Mouse (Mus musculus) heart, adult 18-20 months (tissue): ENCODE measurements around the gene Bckdk. TPM values are rescaled to one million over a fixed set of nuclear protein-coding genes. Genes with fewer than 3 reads are reported as not detected.

ENCODE experiments used
- DNase-seq, 2 experiments: peaks; one replicate each; pipeline ENCODE4 v3.0.0; 2021 to 2022; ENCODE audit warnings: mixed read lengths in 1 of 2
- long read RNA-seq, 2 experiments: library from polyadenylated mRNA; stranded (forward); transcript quantifications; one replicate each; pipeline ENCODE4 v2.0.0; 2021
- total RNA-seq, 2 experiments: library from RNA; stranded (reverse); gene quantifications; 2 replicates each; pipeline ENCODE4 v1.2.3; 2021

Gene Bckdk
- total RNA-seq, result 100 to 1,000 TPM; 119 to 128 TPM
- long read RNA-seq, experiment 1, transcript Bckdk-201 (12 exons, 3,405 nt), result major isoform, 196 of 223 reads
- long read RNA-seq, experiment 1, partial matches to known transcripts, result 17 of 223 reads
- long read RNA-seq, experiment 1, other reads (novel, unspliced or antisense), result 10 of 223 reads
- long read RNA-seq, experiment 2, transcript Bckdk-201 (12 exons, 3,405 nt), result major isoform, 78 of 92 reads
- long read RNA-seq, experiment 2, partial matches to known transcripts, result 5 of 92 reads
- long read RNA-seq, experiment 2, other reads (novel, unspliced or antisense), result 9 of 92 reads

- DNase-seq, result peak; percentile 84
Observed at GRCm38 (mm10) chr7:127903971-127904796, at the start of gene Bckdk. Gene Bckdk (plus strand): TSS chr7:127904082.

DNA sequence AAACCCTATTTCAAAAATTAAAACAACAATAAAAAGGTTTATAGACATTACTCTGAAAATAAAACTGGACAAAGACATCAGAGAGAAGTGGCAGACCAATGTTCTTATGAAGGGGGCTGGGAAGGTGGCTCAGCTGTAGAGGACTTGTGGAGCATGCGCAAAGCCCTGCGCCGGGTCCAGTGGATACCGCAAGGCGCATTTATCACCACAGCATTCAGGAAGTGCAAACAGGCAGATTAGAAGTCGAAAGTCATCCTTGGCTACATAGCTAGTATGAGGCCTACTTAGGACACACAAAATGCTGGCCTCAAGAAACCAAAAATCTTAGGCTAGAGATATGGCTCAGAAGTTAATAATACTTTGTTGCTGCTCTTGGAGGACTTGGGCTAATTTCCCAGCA, 45.6 kb upstream of the Bckdk start:
- no peak for DNase-seq

- no peak for DNase-seq
Observed at GRCm38 (mm10) chr7:127866434-127866833, 37.4 kb upstream of the Bckdk start.

DNA sequence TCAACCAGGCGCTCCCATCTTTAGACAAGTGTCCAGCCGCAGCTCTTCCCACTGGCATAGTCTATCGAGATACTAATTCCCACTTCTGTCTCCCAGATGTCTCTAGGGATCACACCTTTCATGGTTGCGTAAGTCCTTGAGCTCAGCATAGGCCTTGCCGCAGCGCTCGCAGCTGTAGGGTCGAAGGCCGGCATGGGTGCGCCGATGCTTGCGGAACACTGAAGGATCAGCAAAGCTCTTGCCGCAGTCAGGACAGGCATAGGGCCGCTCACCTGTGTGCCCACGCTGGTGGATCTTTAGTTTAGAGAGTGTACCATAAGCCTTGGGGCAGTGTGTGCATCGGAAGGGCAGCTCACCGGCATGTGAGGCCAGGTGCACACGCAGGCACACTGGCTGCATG, 36.2 kb upstream of the Bckdk start:
- DNase-seq, result no peak

DNA sequence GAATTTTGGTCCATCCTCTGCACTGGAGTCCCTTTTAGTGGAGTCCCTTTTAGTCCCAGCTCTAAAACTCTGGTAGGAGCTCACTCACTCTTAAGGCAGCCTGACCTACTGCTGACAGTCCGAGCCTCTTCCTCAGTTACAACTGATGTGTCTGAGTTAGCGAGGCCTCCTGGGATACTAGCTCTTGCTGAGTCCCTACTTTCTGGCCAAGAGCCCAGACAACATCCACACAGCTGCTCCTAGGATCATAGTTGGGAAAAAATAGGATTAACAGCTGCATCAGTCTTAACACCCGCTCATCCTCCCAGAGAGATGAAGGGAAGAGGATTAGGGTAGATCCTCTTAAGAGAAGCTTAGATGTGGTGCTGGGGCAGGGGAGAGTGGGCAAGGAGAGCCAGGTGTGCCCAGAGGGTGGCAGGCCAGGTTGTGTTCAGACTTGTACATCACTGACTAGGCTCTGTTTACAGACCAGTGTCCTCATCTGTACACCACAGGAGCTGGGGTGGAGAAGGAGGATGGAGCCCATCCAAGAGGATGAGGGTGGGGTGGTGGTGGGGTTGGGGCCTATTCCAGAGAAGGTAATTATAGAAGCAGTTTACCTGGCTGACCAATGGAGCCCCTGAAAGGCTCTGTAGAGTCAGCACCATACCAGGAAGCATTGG, 34.6 kb upstream of the Bckdk start:
- DNase-seq, result peak; percentile 46 to 70

DNA sequence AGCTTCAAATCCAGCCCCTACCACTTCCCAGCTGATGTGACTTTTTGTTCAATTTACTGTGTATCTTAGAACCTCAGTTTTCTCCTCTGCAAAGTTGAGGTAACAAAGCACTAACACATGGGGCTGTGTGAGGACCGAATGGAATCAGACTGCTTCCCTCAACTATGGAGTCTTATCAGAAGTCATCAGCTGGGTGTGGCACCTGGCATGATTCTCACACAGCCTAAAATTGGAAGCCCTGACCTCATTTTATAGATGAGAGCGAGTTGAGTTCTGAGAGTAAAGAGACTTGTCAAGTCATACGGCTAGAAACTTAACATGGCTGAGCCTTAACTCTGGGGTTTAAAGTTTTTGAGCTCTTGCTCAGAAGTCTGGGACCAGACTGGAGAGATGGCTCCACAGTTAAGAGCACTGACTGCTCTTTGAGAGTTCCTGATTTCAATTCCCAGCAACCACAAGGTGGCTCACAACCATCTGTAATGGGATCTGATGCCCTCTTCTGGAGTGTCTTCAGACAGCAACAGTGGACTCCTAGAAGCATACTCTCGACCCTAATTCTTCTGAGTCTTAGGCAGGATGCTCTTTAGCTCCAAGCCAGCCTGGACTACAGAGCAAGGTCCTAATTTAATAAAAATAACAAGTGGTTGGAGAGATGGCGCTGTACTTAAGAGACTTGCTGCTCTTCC, 33.6 kb upstream of the Bckdk start:
- no peak for DNase-seq

DNA sequence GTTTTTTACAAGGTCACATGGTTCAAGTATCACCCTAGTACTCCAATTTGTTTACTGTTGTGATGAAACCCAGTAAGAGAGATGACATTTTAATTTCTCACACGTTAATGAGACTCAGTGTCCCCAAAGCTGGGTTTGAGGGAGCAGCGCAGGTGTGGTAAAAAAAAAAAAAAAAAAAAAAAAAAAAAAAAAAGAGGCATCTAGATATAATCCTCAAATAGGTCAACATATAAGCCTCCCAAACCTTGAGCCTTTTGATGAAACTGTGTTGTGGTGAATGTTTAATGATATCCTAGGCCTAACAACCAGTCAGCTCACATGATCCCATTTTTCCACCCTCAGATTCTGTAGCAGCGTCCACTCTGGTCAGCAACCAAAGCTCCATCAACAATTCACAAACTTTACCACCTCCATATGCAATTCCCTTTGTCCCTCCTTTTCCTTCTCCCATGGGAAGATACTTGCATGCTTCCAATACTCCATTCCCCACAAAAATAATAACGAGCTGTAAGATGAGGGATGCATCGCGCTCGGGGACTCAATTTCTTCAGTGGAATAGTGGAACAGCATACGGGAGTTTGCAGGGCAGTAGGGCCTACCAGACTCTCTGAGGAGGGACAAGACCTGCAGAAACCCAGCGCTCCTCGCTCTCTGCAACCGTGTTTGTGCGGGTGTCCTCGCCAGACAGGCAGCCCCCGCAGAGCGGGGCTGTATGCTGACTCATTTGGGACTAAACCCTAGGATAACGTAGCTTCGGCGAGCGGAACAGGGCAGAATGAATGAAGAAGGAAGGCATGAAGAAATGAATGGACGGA, 28.9 kb upstream of the Bckdk start:
- DNase-seq, result no peak

- DNase-seq, result peak; percentile 95
Observed at GRCm38 (mm10) chr7:127875627-127876001, 28.3 kb upstream of the Bckdk start.

- DNase-seq, result peak; percentile 84 to 87
Observed at GRCm38 (mm10) chr7:127876041-127876466, 27.8 kb upstream of the Bckdk start, which contains the start of gene Zfp646. Gene Zfp646 (plus strand): TSS chr7:127876221.

GRCm38 (mm10) chr7:127876467-127877348, 27.2 kb upstream of the Bckdk start, which contains the start of gene Zfp668:
Gene Zfp668 (minus strand): TSS chr7:127876828.
- DNase-seq, result peak; percentile 93 to 95

DNA sequence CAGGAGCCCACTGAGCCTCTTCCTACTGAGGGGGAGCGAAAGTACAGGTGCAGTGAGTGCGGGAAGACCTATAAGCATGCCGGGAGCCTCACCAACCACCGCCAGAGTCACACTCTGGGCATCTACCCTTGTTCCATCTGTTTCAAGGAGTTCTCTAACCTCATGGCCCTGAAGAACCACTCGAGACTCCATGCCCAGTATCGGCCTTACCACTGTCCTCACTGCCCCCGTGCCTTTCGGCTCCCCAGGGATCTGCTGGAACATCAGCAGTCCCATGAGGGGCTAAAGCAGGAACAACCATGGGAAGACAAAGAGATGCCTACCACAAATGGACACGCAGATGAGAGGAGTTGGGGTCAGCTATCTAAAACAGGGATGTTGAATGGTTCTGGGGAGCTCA, 24.6 kb upstream of the Bckdk start:
- no peak for DNase-seq

GRCm38 (mm10) chr7:127880431-127880830, 23.5 kb upstream of the Bckdk start:
- DNase-seq, result no peak

- DNase-seq, result peak; percentile 84 to 88
Observed at GRCm38 (mm10) chr7:127885951-127886350, 17.9 kb upstream of the Bckdk start.

GRCm38 (mm10) chr7:127886551-127886950, 17.3 kb upstream of the Bckdk start:
- DNase-seq, result no peak

DNA sequence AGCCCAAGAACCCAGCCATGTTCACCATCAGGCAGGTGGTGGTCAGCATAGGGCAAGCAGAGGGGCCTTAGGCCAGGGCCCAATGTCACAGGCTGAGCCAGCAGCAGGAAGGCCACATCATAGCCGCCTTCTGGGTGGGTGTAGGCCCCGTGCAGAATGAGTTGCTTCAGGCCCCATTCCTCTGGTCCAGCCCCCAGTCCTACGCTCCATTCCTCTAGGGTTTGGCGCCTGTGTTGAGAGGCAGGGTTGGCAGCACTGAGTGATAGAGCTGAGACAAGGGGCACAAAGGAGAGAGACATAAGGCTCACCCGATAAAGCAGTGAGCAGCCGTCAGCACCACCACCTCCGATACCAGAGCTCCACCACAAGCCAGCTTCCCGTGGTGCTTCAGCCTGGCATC, 16.7 kb upstream of the Bckdk start:
- DNase-seq, result no peak

- no peak for DNase-seq
Observed at GRCm38 (mm10) chr7:127887781-127888180, 16.1 kb upstream of the Bckdk start.

GRCm38 (mm10) chr7:127888821-127889220, 15.1 kb upstream of the Bckdk start:
- no peak for DNase-seq

DNA sequence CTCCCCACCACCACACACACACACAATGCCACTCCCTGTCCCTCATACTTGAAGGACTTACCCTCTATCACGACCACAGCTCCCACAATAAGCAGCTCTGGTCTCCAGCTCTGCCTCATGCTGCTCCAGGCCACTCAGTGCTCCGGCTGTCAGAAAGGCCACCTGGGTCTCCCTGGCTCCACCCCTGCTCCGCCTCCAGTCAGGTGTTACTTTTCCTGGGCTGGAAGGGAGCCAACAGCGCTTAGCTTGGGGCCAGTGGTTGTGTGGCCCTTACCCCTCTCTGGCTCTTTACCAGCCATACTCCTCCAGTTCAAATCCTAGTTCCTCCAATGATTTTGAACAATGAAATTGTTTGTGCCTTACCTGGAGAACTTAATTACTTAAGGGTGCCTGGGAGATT, 13.1 kb upstream of the Bckdk start, which contains the start of gene Prss53:
Prss53 (minus strand) TSS at position 173 of the 400 bp plus-strand sequence.
- DNase-seq, result no peak

- DNase-seq, result no peak
Observed at GRCm38 (mm10) chr7:127894480-127894879, 9.4 kb upstream of the Bckdk start.

DNA sequence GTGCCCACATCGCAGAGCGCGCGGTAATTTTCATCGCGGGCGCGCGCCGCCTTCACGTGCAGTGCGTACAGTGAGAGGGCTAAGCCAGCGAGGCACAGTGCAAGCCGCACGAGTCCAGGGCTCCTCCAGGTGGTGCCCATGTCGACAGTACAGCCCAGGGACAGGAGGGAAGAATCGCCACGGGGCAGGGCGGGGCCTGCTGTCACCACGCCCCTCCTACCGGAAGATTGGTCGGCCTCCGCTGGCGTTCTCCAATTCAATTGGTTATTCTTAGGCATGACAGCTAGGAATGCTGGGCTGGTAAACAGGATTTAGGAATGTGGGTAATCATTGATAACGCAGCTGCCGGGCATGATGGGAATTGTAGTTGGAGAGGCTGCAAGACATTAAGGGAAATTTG, 8.4 kb upstream of the Bckdk start, which contains the start of the genes Gm21974 and Vkorc1:
Gm21974 (minus strand) TSS at position 13 of the 400 bp plus-strand sequence.
Vkorc1 (minus strand) TSS at position 176 of the 400 bp plus-strand sequence.
- DNase-seq, result peak; percentile 97 to 98
